Mouse (Mus musculus): ENCODE measurements around the gene Tuba1c.

DNA sequence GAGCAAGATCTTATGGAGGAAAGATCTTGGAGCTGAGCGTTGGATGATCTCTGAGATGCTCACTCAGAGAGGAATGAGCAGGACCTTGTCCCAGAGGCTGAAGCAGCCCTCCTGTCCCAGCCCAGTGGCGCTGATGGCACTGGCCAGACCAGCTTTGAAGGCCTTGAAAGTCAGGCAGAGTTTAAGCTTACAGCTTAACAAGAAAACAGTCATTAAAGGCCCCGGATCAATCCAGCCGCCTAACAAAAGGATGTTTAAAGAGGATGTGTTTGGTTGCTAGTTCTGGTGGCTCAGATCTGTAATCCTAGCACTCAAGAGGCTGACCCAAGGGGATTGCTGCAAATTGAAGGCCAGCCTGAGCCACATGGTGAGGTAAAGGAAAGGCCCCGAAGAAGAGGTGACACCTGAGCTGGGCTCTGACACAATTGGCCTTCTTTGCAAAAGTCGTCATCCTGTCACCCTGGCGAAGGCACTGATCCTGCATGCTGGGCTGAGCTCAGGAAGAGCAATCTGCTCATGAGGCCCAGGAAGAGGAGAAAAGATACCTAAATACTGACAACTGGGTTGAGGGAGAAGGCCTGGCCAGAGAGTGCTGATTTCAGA, 49.6 kb upstream of the Tuba1c start:
- TF ChIP-seq CTCF (IDR thresholded peaks at IDR 0.05; ENCODE audit: insufficient read depth, low read length) (no peak), POLR2A (IDR thresholded peaks at IDR 0.05; ENCODE audit: borderline replicate concordance, extremely low read depth, low read depth, low read length) (no peak)
